16 mouse cellular contexts compared by ENCODE assay signal in genomic region chr1:71865670-71866069, GRCm38 (mm10).
DNase-seq lines count a peak whose midpoint lies in the region; ATAC-seq and TF ChIP-seq lines count a peak whose summit lies in the region.
"Had no signal": no experiment of that assay in that cellular context is flagged by ENCODE, and none has a peak within 500 bp of the region (broad histone marks: within the 10 kb centered on the region; RNA-seq: fewer than 3 reads in every experiment).

No protein-coding gene starts in this region.

- peaks cover 6% of the 10 kb centered on the region; the same call in 1 of the 2 replicates for H3K4me1 ChIP-seq in kidney, embryonic 14.5 days (ENCODE audit: control insufficient read depth, insufficient read depth, low read length)
- H3K4me1 ChIP-seq: midbrain, embryonic 15.5 days had no signal

- no peak overlapping the region for H3K4me3 ChIP-seq in kidney, embryonic 14.5 days (ENCODE audit: low read length)
- H3K4me3 ChIP-seq: heart, embryonic 15.5 days; midbrain, embryonic 15.5 days had no signal

- POLR2A ChIA-PET in Patski (lab: Charles Lee): no interaction called here

- H3K27ac ChIP-seq in kidney, embryonic 14.5 days (ENCODE audit: low read depth, low read length): peak overlapping the region; percentile 63; the same call in 1 of the 2 replicates
- H3K27ac ChIP-seq: heart, embryonic 15.5 days; liver, embryonic 14.5 days; midbrain, embryonic 15.5 days had no signal

- H3K4me2 ChIP-seq in kidney, embryonic 14.5 days (replicated peaks; ENCODE audit: low read depth, low read length): no peak overlapping the region
- H3K4me2 ChIP-seq: heart, embryonic 15.5 days; midbrain, embryonic 15.5 days had no signal

- no peak overlapping the region for H3K9ac ChIP-seq in kidney, embryonic 14.5 days (ENCODE audit: low read depth, low read length)
- H3K9ac ChIP-seq: heart, embryonic 15.5 days; liver, embryonic 14.5 days; midbrain, embryonic 15.5 days had no signal

- in situ Hi-C loops in Patski (cut with MboI; ENCODE audit: low pct_unique_long_range_greater_than_20kb): no loop called here

- no peak for DNase-seq in kidney, postnatal 10 days
- no peak for DNase-seq in Patski (ENCODE audit: low read depth, low spot score)
- DNase-seq in kidney, postnatal 14 days: peak; percentile 15
- peak; percentile 13 for DNase-seq in yolk sac, embryonic 10.5 days (ENCODE audit: low spot score)
- DNase-seq in cerebellum, postnatal 10 days: no peak
- DNase-seq in thymus, adult 18-20 months: no peak
- DNase-seq: adrenal gland, postnatal 14 days; cerebellum, adult 18-20 months; right cerebral cortex, adult 18-20 months; spleen, adult 18-20 months had no signal

- no peaks in the 10 kb centered on the region for H3K27me3 ChIP-seq in kidney, embryonic 14.5 days (ENCODE audit: control insufficient read depth, insufficient read depth, low read length)
- H3K27me3 ChIP-seq in Patski: no peaks in the 10 kb centered on the region
- H3K27me3 ChIP-seq: heart, embryonic 15.5 days; midbrain, embryonic 15.5 days had no signal

- TF ChIP-seq CTCF in Patski (IDR thresholded peaks at IDR 0.05): no peak

- CTCF ChIA-PET in Patski (lab: Charles Lee): interaction anchor here (1.0 to 2.6 kb wide), 2 partner anchors 17 to 238 kb away, joined by 3 to 11 read pairs; no protein-coding TSS in a partner anchor

- H3K36me3 ChIP-seq in kidney, embryonic 14.5 days (ENCODE audit: control insufficient read depth, insufficient read depth, low read length): no peaks in the 10 kb centered on the region
- H3K36me3 ChIP-seq: heart, embryonic 15.5 days; midbrain, embryonic 15.5 days had no signal

- peaks cover 2% of the 10 kb centered on the region; the same call in 1 of the 2 replicates for H3K9me3 ChIP-seq in kidney, embryonic 14.5 days (ENCODE audit: control insufficient read depth, low read length)
- H3K9me3 ChIP-seq: heart, embryonic 15.5 days; midbrain, embryonic 15.5 days had no signal

- WGBS in kidney, embryonic 14.5 days: 8% methylated on average over 4 of the region's 4 CpGs

- peak; percentile 83; the same call in 1 of the 2 replicates for ATAC-seq in kidney, embryonic 14.5 days (ENCODE audit: low FRiP score, low TSS enrichment)
- ATAC-seq in Patski: peak; percentile 83
- ATAC-seq: forebrain, embryonic 14.5 days; lung, postnatal 0 days; midbrain, embryonic 15.5 days had no signal

Comparison
In these comparisons a context has a peak if more than half of its experiments do, and no peak if none do; other contexts are left out.
1. DNase-seq: peak in kidney, postnatal 14 days (single experiment) and yolk sac, embryonic 10.5 days (single experiment); none in kidney, postnatal 10 days (single experiment), Patski (single experiment), cerebellum, postnatal 10 days (0 of 2) and thymus, adult 18-20 months (0 of 2).